Mouse (Mus musculus) MEL (cell line): Measurements from ENCODE around the gene Serpinb1a. TPM values are rescaled to one million over a fixed set of nuclear protein-coding genes. Genes with fewer than 3 reads are reported as not detected.

ENCODE experiments used
- DNase-seq: peaks from one replicate; pipeline ENCODE4 v3.0.0; 2011; ENCODE audit warnings: low read depth, low spot score
- H3K27ac ChIP-seq: 2 replicates; pipeline ENCODE4 v1.5.1; 2012; ENCODE audit warnings: low read depth, mild to moderate bottlenecking, control low read depth, low read length, moderate library complexity; ENCODE audit not compliant: control insufficient read depth
- H3K27me3 ChIP-seq, 2 experiments: fragments of 150-350 bp in 1 of 2; sonication (generic) in 1 of 2; 2 replicates each; pipeline ENCODE4 v1.6.1; 2012; ENCODE audit warnings: low read length in 2 of 2, mild to moderate bottlenecking in 2 of 2, improper control_type of control experiment in 1 of 2, moderate library complexity in 1 of 2; ENCODE audit not compliant: insufficient read depth in 2 of 2, control insufficient read depth in 1 of 2
- H3K36me3 ChIP-seq, 2 experiments: 2 replicates each; pipeline ENCODE4 v1.6.1; 2012 to 2014; ENCODE audit warnings: low read length in 2 of 2, improper control_type of control experiment in 1 of 2, inconsistent platforms in 1 of 2, mild to moderate bottlenecking in 1 of 2; ENCODE audit not compliant: insufficient read depth in 2 of 2, control insufficient read depth in 1 of 2
- H3K4me1 ChIP-seq, 2 experiments: fragments of 150-350 bp in 1 of 2; sonication (generic) in 1 of 2; 2 replicates each; pipeline ENCODE4 v1.6.1; 2012; ENCODE audit warnings: low read length in 2 of 2, improper control_type of control experiment in 1 of 2, mild to moderate bottlenecking in 1 of 2; ENCODE audit not compliant: insufficient read depth in 2 of 2, control insufficient read depth in 1 of 2
- H3K4me3 ChIP-seq, 2 experiments: fragments of 150-350 bp in 1 of 2; sonication (generic) in 1 of 2; 2 replicates each; pipeline ENCODE4 v1.5.1; 2012; ENCODE audit warnings: low read depth in 2 of 2, low read length in 2 of 2, mild to moderate bottlenecking in 2 of 2, moderate library complexity in 2 of 2, control low read depth in 1 of 2, improper control_type of control experiment in 1 of 2; ENCODE audit not compliant: control insufficient read depth in 1 of 2, insufficient read depth in 1 of 2
- H3K79me2 ChIP-seq: 2 replicates; pipeline ENCODE4 v1.6.1; 2012; ENCODE audit warnings: mild to moderate bottlenecking, low read length, moderate library complexity; ENCODE audit not compliant: control insufficient read depth, poor library complexity, insufficient read depth
- H3K9ac ChIP-seq: 2 replicates; pipeline ENCODE4 v1.6.1; 2012; ENCODE audit warnings: low read depth, mild to moderate bottlenecking, control low read depth, low read length, moderate library complexity; ENCODE audit not compliant: control insufficient read depth, poor library complexity, severe bottlenecking
- H3K9me3 ChIP-seq: fragments of 150-350 bp; sonication (generic); replicated peaks from 2 replicates; pipeline ENCODE4 v1.6.1; 2012; ENCODE audit warnings: mild to moderate bottlenecking, low read length, improper control_type of control experiment, moderate library complexity; ENCODE audit not compliant: insufficient read depth
- BHLHE40 ChIP-seq: IDR thresholded peaks from 2 replicates; pipeline ENCODE4 v1.6.1; 2012; ENCODE audit warnings: low read depth, mild to moderate bottlenecking, inconsistent platforms, low read length, improper control_type of control experiment, borderline replicate concordance
- CTCF ChIP-seq, 3 experiments: IDR thresholded peaks in 2 of 3; conservative IDR thresholded peaks in 1 of 3; 2 replicates each; pipeline ENCODE4 v1.5.1; 2011 to 2012; ENCODE audit warnings: low read length in 3 of 3, low read depth in 2 of 3, mild to moderate bottlenecking in 2 of 3, improper control_type of control experiment in 1 of 3, inconsistent platforms in 1 of 3, mixed read lengths in 1 of 3, moderate library complexity in 1 of 3; ENCODE audit not compliant: control insufficient read depth in 1 of 3, insufficient read depth in 1 of 3, poor library complexity in 1 of 3, severe bottlenecking in 1 of 3
- E2F4 ChIP-seq: IDR thresholded peaks from 2 replicates; pipeline ENCODE4 v1.6.1; 2011; ENCODE audit warnings: low read depth, low read length, improper control_type of control experiment, borderline replicate concordance
- ELF1 ChIP-seq: IDR thresholded peaks from 2 replicates; pipeline ENCODE4 v1.6.1; 2014; ENCODE audit warnings: low read depth, mild to moderate bottlenecking, inconsistent platforms, low read length, improper control_type of control experiment, moderate library complexity
- GABPA ChIP-seq: IDR thresholded peaks from 2 replicates; pipeline ENCODE4 v1.6.1; 2012; ENCODE audit warnings: low read depth, mild to moderate bottlenecking, inconsistent platforms, low read length, improper control_type of control experiment, moderate library complexity
- HCFC1 ChIP-seq: IDR thresholded peaks from 2 replicates; pipeline ENCODE4 v1.6.1; 2012; ENCODE audit warnings: low read depth, mild to moderate bottlenecking, inconsistent platforms, low read length, improper control_type of control experiment, moderate library complexity
- JUND ChIP-seq: IDR thresholded peaks from 2 replicates; pipeline ENCODE4 v1.6.1; 2011; ENCODE audit warnings: low read depth, mild to moderate bottlenecking, improper control_type of control experiment, low read length
- KAT2A ChIP-seq: conservative IDR thresholded peaks from 2 replicates; pipeline ENCODE4 v1.6.1; 2012; ENCODE audit warnings: low read depth, low read length, improper control_type of control experiment, inconsistent platforms
- MAFK ChIP-seq: IDR thresholded peaks from 2 replicates; pipeline ENCODE4 v1.6.1; 2011; ENCODE audit warnings: low read depth, mild to moderate bottlenecking, low read length, improper control_type of control experiment, borderline replicate concordance
- MAX ChIP-seq: IDR thresholded peaks from 2 replicates; pipeline ENCODE4 v1.6.1; 2011; ENCODE audit warnings: low read length, improper control_type of control experiment
- MAZ ChIP-seq: IDR thresholded peaks from 2 replicates; pipeline ENCODE4 v1.6.1; 2012; ENCODE audit warnings: low read depth, mild to moderate bottlenecking, inconsistent platforms, low read length, improper control_type of control experiment
- MEF2A ChIP-seq: IDR thresholded peaks from 2 replicates; pipeline ENCODE4 v1.6.1; 2014; ENCODE audit warnings: low read depth, mild to moderate bottlenecking, inconsistent platforms, low read length, improper control_type of control experiment; ENCODE audit not compliant: poor library complexity, insufficient replicate concordance, severe bottlenecking; ENCODE audit errors: extremely low read depth
- MXI1 ChIP-seq: IDR thresholded peaks from 2 replicates; pipeline ENCODE4 v1.6.1; 2011; ENCODE audit warnings: mild to moderate bottlenecking, low read depth, low read length, improper control_type of control experiment
- MYC ChIP-seq: IDR thresholded peaks from 2 replicates; pipeline ENCODE4 v1.6.1; 2011; ENCODE audit warnings: low read depth, mild to moderate bottlenecking, low read length, improper control_type of control experiment, moderate library complexity
- NRF1 ChIP-seq: IDR thresholded peaks from 2 replicates; pipeline ENCODE4 v1.6.1; 2014; ENCODE audit warnings: low read depth, mild to moderate bottlenecking, inconsistent platforms, low read length, improper control_type of control experiment, moderate library complexity; ENCODE audit not compliant: poor library complexity, insufficient read depth, severe bottlenecking
- POLR2A ChIP-seq, 2 experiments: IDR thresholded peaks; 2 replicates each; pipeline ENCODE4 v1.6.1; 2011 to 2012; ENCODE audit warnings: low read length in 2 of 2, mild to moderate bottlenecking in 2 of 2, control low read depth in 1 of 2, improper control_type of control experiment in 1 of 2, low read depth in 1 of 2, moderate library complexity in 1 of 2; ENCODE audit not compliant: control insufficient read depth in 1 of 2, insufficient read depth in 1 of 2, poor library complexity in 1 of 2
- POLR2AphosphoS2 ChIP-seq: IDR thresholded peaks from 2 replicates; pipeline ENCODE4 v1.6.1; 2011; ENCODE audit warnings: low read length, improper control_type of control experiment
- POLR2AphosphoS5 ChIP-seq: IDR thresholded peaks from 2 replicates; pipeline ENCODE4 v1.6.1; 2012; ENCODE audit warnings: low read depth, borderline replicate concordance, mild to moderate bottlenecking, inconsistent platforms, low read length, moderate library complexity, mixed read lengths
- RAD21 ChIP-seq: IDR thresholded peaks from 2 replicates; pipeline ENCODE4 v1.6.1; 2011; ENCODE audit warnings: mild to moderate bottlenecking, low read depth, low read length, improper control_type of control experiment
- RCOR1 ChIP-seq: IDR thresholded peaks from 2 replicates; pipeline ENCODE4 v1.6.1; 2012; ENCODE audit warnings: low read depth, mild to moderate bottlenecking, inconsistent platforms, low read length, improper control_type of control experiment
- SMC3 ChIP-seq: IDR thresholded peaks from 2 replicates; pipeline ENCODE4 v1.6.1; 2011; ENCODE audit warnings: low read depth, low read length, improper control_type of control experiment
- TAL1 ChIP-seq: IDR thresholded peaks from 2 replicates; pipeline ENCODE4 v1.6.1; 2012; ENCODE audit warnings: mild to moderate bottlenecking, inconsistent platforms, low read length, moderate library complexity, mixed read lengths
- TBP ChIP-seq: IDR thresholded peaks from 2 replicates; pipeline ENCODE4 v1.8.0; 2011; ENCODE audit warnings: low read depth, low read length, improper control_type of control experiment
- TCF12 ChIP-seq: IDR thresholded peaks from 2 replicates; pipeline ENCODE4 v1.6.1; 2014; ENCODE audit warnings: low read depth, mild to moderate bottlenecking, inconsistent platforms, low read length, improper control_type of control experiment, moderate library complexity
- UBTF ChIP-seq: IDR thresholded peaks from 2 replicates; pipeline ENCODE4 v1.6.1; 2012; ENCODE audit warnings: low read depth, mild to moderate bottlenecking, inconsistent platforms, low read length, improper control_type of control experiment, moderate library complexity, borderline replicate concordance; ENCODE audit not compliant: insufficient read depth
- USF1 ChIP-seq: IDR thresholded peaks from 2 replicates; pipeline ENCODE4 v1.6.1; 2014; ENCODE audit warnings: low read depth, mild to moderate bottlenecking, inconsistent platforms, low read length, improper control_type of control experiment, moderate library complexity
- ZKSCAN1 ChIP-seq: IDR thresholded peaks from 2 replicates; pipeline ENCODE4 v1.6.1; 2012; ENCODE audit warnings: low read depth, mild to moderate bottlenecking, inconsistent platforms, low read length, improper control_type of control experiment, moderate library complexity
- polyA plus RNA-seq, 2 experiments: library from polyadenylated mRNA; stranded (reverse) in 1 of 2; unstranded in 1 of 2; fragments of >175 nt in 1 of 2; fragments of >200 nt in 1 of 2; gene quantifications; 2 replicates each; pipeline versions ENCODE4 v1.2.1 to v1.2.4; 2012; ENCODE audit warnings: low replicate concordance in 2 of 2, low read depth in 1 of 2; ENCODE audit not compliant: insufficient read length in 2 of 2, insufficient read depth in 1 of 2, missing spikeins in 1 of 2
- total RNA-seq: library from RNA; depleted of rRNA; stranded (reverse); fragments of 300-350 nt; gene quantifications from 2 replicates; pipeline ENCODE4 v1.2.3, GENCODE M21; 2012

Gene Serpinb1a
- total and polyA plus RNA-seq, 3 experiments: 2.7 to 6.8 TPM; not detected in 1

GRCm38 (mm10) chr13:32898111-32898510, 47.1 kb upstream of the Serpinb1a start, which contains the start of gene Serpinb1c:
TSS of gene Serpinb1c (minus strand) at chr13:32898211.
- peaks cover 1 to 6% of the 10 kb centered on the region in 2 experiments; a peak in 3 of 4 replicates for H3K27me3 ChIP-seq
- H3K9me3 ChIP-seq: no peaks in the 10 kb centered on the region
- DNase-seq: no peak
- no peak within 1 kb of the TSS for H3K27ac ChIP-seq
- H3K4me1 ChIP-seq: no peaks in the 10 kb centered on the region
- H3K4me3 ChIP-seq: no peak within 1 kb of the TSS
- no peaks in the 10 kb centered on the region for H3K36me3 ChIP-seq
- no peak for TF ChIP-seq JUND
- TF ChIP-seq MAX: no peak
- no peak for TF ChIP-seq MXI1
- no peak for TF ChIP-seq POLR2AphosphoS5
- TF ChIP-seq CTCF (IDR thresholded peaks at IDR 0.05 in 2 of 3, conservative IDR thresholded peaks at IDR 0.05 in 1 of 3; ENCODE audit: control insufficient read depth in 1 of 3, insufficient read depth in 1 of 3, low read depth in 2 of 3, low read length in 3 of 3, poor library complexity in 1 of 3, severe bottlenecking in 1 of 3): no peak
- no peak for TF ChIP-seq USF1
- TF ChIP-seq SMC3: no peak
- no peak for TF ChIP-seq HCFC1
- TF ChIP-seq ELF1: no peak
- no peak for TF ChIP-seq E2F4
- no peak for TF ChIP-seq BHLHE40
- no peak for TF ChIP-seq GABPA
- no peak for TF ChIP-seq UBTF
- H3K9ac ChIP-seq: no peak within 1 kb of the TSS
- no peaks in the 10 kb centered on the region for H3K79me2 ChIP-seq

GRCm38 (mm10) chr13:32896931-32897330, 45.9 kb upstream of the Serpinb1a start:
- Histone ChIP-seq H3K36me3 (no peaks in the 10 kb centered on the region), H3K4me1 (no peaks in the 10 kb centered on the region), H3K79me2 (no peaks in the 10 kb centered on the region), H3K9me3 (no peaks in the 10 kb centered on the region), H3K4me3 (no peak overlapping the region), H3K9ac (no peak overlapping the region), H3K27ac (no peak overlapping the region), H3K27me3 (peaks cover 1 to 6% of the 10 kb centered on the region in 2 experiments; a peak in 3 of 4 replicates)
- TF ChIP-seq USF1 (no peak), KAT2A (no peak), TCF12 (no peak), TAL1 (no peak), POLR2AphosphoS2 (no peak), POLR2A (IDR thresholded peaks at IDR 0.05; ENCODE audit: control insufficient read depth in 1 of 2, insufficient read depth in 1 of 2, low read depth in 1 of 2, low read length in 2 of 2, poor library complexity in 1 of 2) (no peak), RCOR1 (no peak), NRF1 (no peak), JUND (no peak), MEF2A (no peak), ZKSCAN1 (no peak), TBP (no peak), MYC (no peak), MAFK (no peak), RAD21 (no peak), MAZ (no peak)
- DNase-seq: no peak
